Mouse (Mus musculus) embryonic fibroblast, embryonic 13.5 days (primary cell): ENCODE measurements around the gene Gp5.

Experiments used
- CTCF ChIP-seq: IDR thresholded peaks from 2 replicates; pipeline ENCODE4 v1.5.1; 2011; ENCODE audit warnings: mild to moderate bottlenecking, control low read depth, low read length, moderate library complexity, borderline replicate concordance; ENCODE audit not compliant: insufficient read depth
- POLR2A ChIP-seq: IDR thresholded peaks from 2 replicates; pipeline ENCODE4 v1.6.1; 2011; ENCODE audit warnings: low read depth, mild to moderate bottlenecking, control low read depth, low read length, moderate library complexity

DNA sequence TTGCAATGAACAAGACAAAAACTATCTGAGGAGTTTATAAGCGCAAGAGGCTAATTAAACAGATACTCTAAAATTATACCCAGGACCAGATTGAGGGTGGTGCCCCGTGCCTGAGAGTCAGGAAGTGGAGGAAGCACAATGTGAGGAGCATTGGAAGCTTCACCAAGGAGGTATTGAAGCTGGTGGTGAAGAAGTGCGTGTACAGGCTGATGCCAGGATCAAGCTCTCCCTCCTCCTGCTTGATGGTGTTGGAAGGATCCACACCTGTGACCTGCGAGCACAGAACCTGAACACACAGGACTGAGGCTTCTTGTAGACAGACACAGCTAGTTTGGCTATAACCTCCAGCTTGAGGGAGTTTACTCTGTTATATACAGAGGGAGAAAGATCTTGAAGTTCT, 4.5 kb downstream of the Gp5 start:
- no peak for TF ChIP-seq CTCF
- no peak for TF ChIP-seq POLR2A
